Mouse (Mus musculus): ENCODE measurements at regions not wholly inside any gene's neighbourhood (a gene's known extent, or its start where the extent isn't known, plus 50 kb on each side); places are given as distances from the start of the nearest gene placed in this dataset.

- TF ChIP-seq ZC3H11A (IDR thresholded peaks at IDR 0.05; ENCODE audit: low read depth, low read length) (no peak), CHD2 (IDR thresholded peaks at IDR 0.05; ENCODE audit: low read length) (no peak), CTCF (conservative IDR thresholded peaks at IDR 0.05 in 1 of 2, IDR thresholded peaks at IDR 0.05 in 1 of 2; ENCODE audit: low read depth in 2 of 2, low read length in 2 of 2) (no peak), SIN3A (IDR thresholded peaks at IDR 0.05; ENCODE audit: low read length) (no peak), POLR2A (IDR thresholded peaks at IDR 0.05; ENCODE audit: low read depth, low read length) (no peak), POLR2AphosphoS2 (IDR thresholded peaks at IDR 0.05; ENCODE audit: low read depth, low read length) (no peak), JUND (conservative IDR thresholded peaks at IDR 0.05; ENCODE audit: low read depth, low read length) (no peak), ZMIZ1 (IDR thresholded peaks at IDR 0.05; ENCODE audit: low read depth, low read length) (no peak), SMC3 (IDR thresholded peaks at IDR 0.05; ENCODE audit: low read depth, low read length) (no peak), MXI1 (IDR thresholded peaks at IDR 0.05; ENCODE audit: low read depth, low read length) (no peak), MAFK (IDR thresholded peaks at IDR 0.05; ENCODE audit: insufficient replicate concordance, low read length) (no peak), EP300 (IDR thresholded peaks at IDR 0.05; ENCODE audit: low read length) (no peak), MYC (IDR thresholded peaks at IDR 0.05; ENCODE audit: low read depth, low read length) (no peak)
These were observed 334.2 kb upstream of the Cwc22 start for GRCm38 (mm10) chr2:78280219-78280915.
